9 mouse cellular contexts compared by ENCODE assay signal in genomic region chr2:165954872-165955271, GRCm38 (mm10). TPM values are rescaled to one million over a fixed set of nuclear protein-coding genes. Genes with fewer than 3 reads are reported as not detected.
DNase-seq lines count a peak whose midpoint lies in the region; ATAC-seq and TF ChIP-seq lines count a peak whose summit lies in the region.
"Had no signal": no experiment of that assay in that cellular context is flagged by ENCODE, and none has a peak within 500 bp of the region (broad histone marks: within the 10 kb centered on the region; RNA-seq: fewer than 3 reads in every experiment).

No protein-coding gene starts in this region.

- no peaks in the 10 kb centered on the region for H3K4me1 ChIP-seq in ES-Bruce4 (ENCODE audit: control insufficient read depth, insufficient read depth, low read length)
- peaks cover 9% of the 10 kb centered on the region for H3K4me1 ChIP-seq in heart, adult 2 months (ENCODE audit: control insufficient read depth, insufficient read depth, low read length)
- peaks cover 12% of the 10 kb centered on the region; the same call in 1 of the 2 replicates for H3K4me1 ChIP-seq in kidney, embryonic 14.5 days (ENCODE audit: control insufficient read depth, insufficient read depth, low read length)
- H3K4me1 ChIP-seq: neural tube, embryonic 12.5 days had no signal

- no peak overlapping the region for H3K4me3 ChIP-seq in ES-Bruce4 (ENCODE audit: low read depth, low read length)
- H3K4me3 ChIP-seq in heart, adult 2 months, result no peak overlapping the region
- no peak overlapping the region for H3K4me3 ChIP-seq in kidney, embryonic 14.5 days (ENCODE audit: low read length)
- H3K4me3 ChIP-seq: embryonic facial prominence, embryonic 13.5 days; neural tube, embryonic 12.5 days had no signal

- no peaks in the 10 kb centered on the region for H3K9me3 ChIP-seq in ES-Bruce4 (replicated peaks; ENCODE audit: control insufficient read depth, insufficient read depth, low read length, poor library complexity, severe bottlenecking)
- no peaks in the 10 kb centered on the region for H3K9me3 ChIP-seq in kidney, embryonic 14.5 days (ENCODE audit: control insufficient read depth, low read length)
- H3K9me3 ChIP-seq: embryonic facial prominence, embryonic 13.5 days; neural tube, embryonic 12.5 days had no signal

- TF ChIP-seq POLR2A in ES-Bruce4 (IDR thresholded peaks at IDR 0.05; ENCODE audit: insufficient read depth, low read length), result no peak
- TF ChIP-seq POLR2A in heart, adult 2 months (IDR thresholded peaks at IDR 0.05; ENCODE audit: insufficient read depth, low read depth, low read length), result 0 out of 2 replicates have a peak, but pooled peaks have one; percentile 14

- no peaks in the 10 kb centered on the region for H3K27me3 ChIP-seq in ES-Bruce4 (ENCODE audit: control insufficient read depth, insufficient read depth, low read length, poor library complexity, severe bottlenecking)
- H3K27me3 ChIP-seq in heart, adult 2 months (ENCODE audit: control insufficient read depth, insufficient read depth, low read length), result no peaks in the 10 kb centered on the region
- no peaks in the 10 kb centered on the region for H3K27me3 ChIP-seq in kidney, embryonic 14.5 days (ENCODE audit: control insufficient read depth, insufficient read depth, low read length)
- H3K27me3 ChIP-seq: embryonic facial prominence, embryonic 13.5 days; neural tube, embryonic 12.5 days had no signal

- no peak for TF ChIP-seq CTCF in ES-Bruce4 (IDR thresholded peaks at IDR 0.05; ENCODE audit: low read depth, low read length)
- TF ChIP-seq CTCF in heart, adult 2 months (IDR thresholded peaks at IDR 0.05), result no peak

- no peak overlapping the region for H3K27ac ChIP-seq in ES-Bruce4 (ENCODE audit: insufficient read depth, low read length)
- H3K27ac ChIP-seq in heart, adult 2 months, result peak overlapping the region; percentile 83
- peak overlapping the region; percentile 78; the same call in 1 of the 2 replicates for H3K27ac ChIP-seq in kidney, embryonic 14.5 days (ENCODE audit: low read depth, low read length)
- H3K27ac ChIP-seq: embryonic facial prominence, embryonic 13.5 days; neural tube, embryonic 12.5 days had no signal

- no peaks in the 10 kb centered on the region for H3K79me2 ChIP-seq in heart, adult 2 months (replicated peaks; ENCODE audit: control insufficient read depth, insufficient read depth, low read length)

- TF ChIP-seq EP300 in ES-Bruce4 (IDR thresholded peaks at IDR 0.05; ENCODE audit: insufficient read depth, low read depth, low read length), result no peak
- TF ChIP-seq EP300 in heart, adult 2 months (IDR thresholded peaks at IDR 0.05; ENCODE audit: insufficient read depth, low read depth, low read length), result peak; percentile 76

- no peaks in the 10 kb centered on the region for H3K36me3 ChIP-seq in ES-Bruce4 (ENCODE audit: control insufficient read depth, insufficient read depth, low read length, poor library complexity, severe bottlenecking)
- H3K36me3 ChIP-seq in heart, adult 2 months (ENCODE audit: control insufficient read depth, insufficient read depth, low read length), result no peaks in the 10 kb centered on the region
- no peaks in the 10 kb centered on the region for H3K36me3 ChIP-seq in kidney, embryonic 14.5 days (ENCODE audit: control insufficient read depth, insufficient read depth, low read length)
- H3K36me3 ChIP-seq: embryonic facial prominence, embryonic 13.5 days; neural tube, embryonic 12.5 days had no signal

- WGBS in heart, adult 2 months, result 36% methylated on average over 20 of the region's 20 CpGs
- 35% methylated on average over 20 of the region's 20 CpGs for WGBS in kidney, embryonic 14.5 days

- peak overlapping the region; percentile 58 for H3K9ac ChIP-seq in ES-Bruce4 (ENCODE audit: low read depth, poor library complexity, severe bottlenecking)
- H3K9ac ChIP-seq in heart, adult 2 months (ENCODE audit: low read depth, low read length), result peak overlapping the region; percentile 5; the same call in 1 of the 2 replicates
- no peak overlapping the region for H3K9ac ChIP-seq in kidney, embryonic 14.5 days (ENCODE audit: low read depth, low read length)
- H3K9ac ChIP-seq: embryonic facial prominence, embryonic 13.5 days; neural tube, embryonic 12.5 days had no signal

- ATAC-seq in kidney, embryonic 14.5 days (ENCODE audit: low FRiP score, low TSS enrichment), result 0 out of 2 replicates have a peak, but pooled peaks have one; percentile 66

- DNase-seq in CD4-positive helper T cell, adult 2 months (ENCODE audit: low read depth, low spot score), result peak; percentile 85
- peak; percentile 63 to 81 for DNase-seq in heart, adult 2 months
- peak; percentile 72 to 76 for DNase-seq in lung, postnatal 4 days
- DNase-seq in thymus, postnatal 0 days (ENCODE audit: low spot score), result peak; percentile 90
- no peak for DNase-seq in frontal cortex, postnatal 25 days (ENCODE audit: low spot score in 2 of 2)

- H3K4me2 ChIP-seq in kidney, embryonic 14.5 days (replicated peaks; ENCODE audit: low read depth, low read length), result peak overlapping the region; percentile 19; the same call in 1 of the 2 replicates
- H3K4me2 ChIP-seq: embryonic facial prominence, embryonic 13.5 days; neural tube, embryonic 12.5 days had no signal

- intact Hi-C loops in heart, adult 2 months (cut with DNase I), result no loop called here

RNA-seq across cellular contexts. Expression of gene Ncoa3, which starts 37.6 kb away (rescaled TPM):
- polyA plus RNA-seq in ES-Bruce4 (2011; ENCODE audit: insufficient read depth, insufficient read length, low read depth, missing spikeins), result 118 and 124 TPM in 2 replicates
- 10 to 100 TPM; 29.1 to 32.1 TPM for total RNA-seq in heart, adult 2 months (2021)
- polyA plus RNA-seq in heart, adult 2 months (2012; rRNA removed), result 20.1 and 25.7 TPM in 2 replicates
- polyA plus RNA-seq in kidney, embryonic 14.5 days (2014; fragmentation: Nextera tagmentation; extraction: Ambion mirVana), result 18.1 and 23.2 TPM in 2 replicates
- 18.2 and 20.4 TPM in 2 replicates for polyA plus RNA-seq in thymus, postnatal 0 days (2015; fragmentation: Nextera tagmentation; extraction: Ambion mirVana)

RNA-seq across cellular contexts. Expression of gene Zmynd8, which starts 56.1 kb away (rescaled TPM):
- 231 and 237 TPM in 2 replicates for polyA plus RNA-seq in ES-Bruce4 (2011; ENCODE audit: insufficient read depth, insufficient read length, low read depth, missing spikeins)
- 10 to 100 TPM; 44.4 to 47.2 TPM for total RNA-seq in heart, adult 2 months (2021)
- polyA plus RNA-seq in heart, adult 2 months (2012; rRNA removed), result 20.4 and 31.2 TPM in 2 replicates
- 44.3 and 61.1 TPM in 2 replicates for polyA plus RNA-seq in kidney, embryonic 14.5 days (2014; fragmentation: Nextera tagmentation; extraction: Ambion mirVana)
- polyA plus RNA-seq in thymus, postnatal 0 days (2015; fragmentation: Nextera tagmentation; extraction: Ambion mirVana), result 38.8 and 46.7 TPM in 2 replicates

Comparison
In these comparisons a context has a peak if more than half of its experiments do, and no peak if none do; other contexts are left out.
1. DNase-seq: peak in CD4-positive helper T cell, adult 2 months (single experiment), heart, adult 2 months (2 of 2), lung, postnatal 4 days (2 of 2) and thymus, postnatal 0 days (single experiment); none in frontal cortex, postnatal 25 days (0 of 2).